Mouse (Mus musculus): ENCODE results near the gene Edn2.

- TF ChIP-seq POLR2A (IDR thresholded peaks at IDR 0.05; ENCODE audit: low read depth, low read length) = no peak
- no peak for TF ChIP-seq CTCF (IDR thresholded peaks at IDR 0.05; ENCODE audit: extremely low read depth, insufficient read depth, insufficient read length, insufficient replicate concordance)
These were observed 16.7 kb upstream of the Edn2 start for GRCm38 (mm10) chr4:120144343-120144742.

Measured in spleen, adult 2 months (tissue).